Mouse (Mus musculus): Measurements from ENCODE around the gene Sumo3. TPM values are rescaled to one million over a fixed set of nuclear protein-coding genes. Genes with fewer than 3 reads are reported as not detected.

Sumo3 gene
- polyA plus RNA-seq, 1 experiment from 2014 or later, result 314 TPM

- Histone ChIP-seq H3K4me1 (replicated peaks; ENCODE audit: control insufficient read depth, insufficient read depth, low read length) (no peaks in the 10 kb centered on the region; the same call in 1 of the 2 replicates), H3K27ac (ENCODE audit: low read depth) (no peak overlapping the region), H3K36me3 (ENCODE audit: control insufficient read depth, insufficient read depth, low read length) (peaks cover 83% of the 10 kb centered on the region), H3K4me3 (ENCODE audit: low read depth, low read length) (no peak overlapping the region), H3K27me3 (replicated peaks; ENCODE audit: control insufficient read depth, insufficient read depth, low read length) (no peaks in the 10 kb centered on the region), H3K9me3 (ENCODE audit: control insufficient read depth, low read length) (no peaks in the 10 kb centered on the region), H3K4me2 (ENCODE audit: low read length) (no peak overlapping the region), H3K9ac (ENCODE audit: low read length) (no peak overlapping the region)
- ATAC-seq (replicated peaks; ENCODE audit: low FRiP score, low TSS enrichment, low read depth) (no peak), DNase-seq (ENCODE audit: low spot score) (no peak)
- 87% methylated on average over 7 of the region's 7 CpGs for WGBS
Observed at GRCm38 (mm10) chr10:77636234-77636922, 30.5 kb downstream of the Sumo3 start.

DNA sequence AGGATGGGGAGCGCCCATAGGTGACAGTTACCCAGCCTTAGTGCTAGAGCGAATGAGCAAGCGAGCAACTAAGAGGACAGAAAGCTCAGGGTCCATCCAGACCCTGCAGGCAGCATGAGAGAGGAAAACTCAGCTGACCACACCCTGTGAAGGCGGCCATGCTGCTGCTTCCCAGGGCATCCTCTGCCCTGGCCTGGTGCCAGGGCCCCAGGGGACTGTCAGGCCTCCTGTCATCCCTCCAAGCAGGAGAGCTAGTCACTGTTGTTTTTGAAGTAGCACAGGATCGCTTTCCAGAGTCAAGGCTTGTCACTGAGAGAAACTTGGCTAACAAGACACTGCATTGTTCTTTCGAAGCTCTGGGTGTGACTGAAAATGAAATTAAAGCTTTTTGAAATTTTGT, 33.1 kb downstream of the Sumo3 start:
- ATAC-seq (replicated peaks; ENCODE audit: low FRiP score, low TSS enrichment, low read depth), result no peak
- Histone ChIP-seq H3K4me3 (ENCODE audit: low read depth, low read length) (no peak overlapping the region), H3K36me3 (ENCODE audit: control insufficient read depth, insufficient read depth, low read length) (peaks cover 81% of the 10 kb centered on the region), H3K4me2 (ENCODE audit: low read length) (no peak overlapping the region), H3K27ac (ENCODE audit: low read depth) (no peak overlapping the region), H3K9ac (ENCODE audit: low read length) (no peak overlapping the region), H3K4me1 (replicated peaks; ENCODE audit: control insufficient read depth, insufficient read depth, low read length) (no peaks in the 10 kb centered on the region; the same call in 1 of the 2 replicates), H3K27me3 (replicated peaks; ENCODE audit: control insufficient read depth, insufficient read depth, low read length) (no peaks in the 10 kb centered on the region), H3K9me3 (ENCODE audit: control insufficient read depth, low read length) (no peaks in the 10 kb centered on the region)
- DNase-seq (ENCODE audit: low spot score), result no peak
- 83% methylated on average over 6 of the region's 6 CpGs for WGBS

GRCm38 (mm10) chr10:77643160-77643559, 37.3 kb downstream of the Sumo3 start:
- no peaks in the 10 kb centered on the region for H3K4me1 ChIP-seq (replicated peaks; ENCODE audit: control insufficient read depth, insufficient read depth, low read length)
- H3K4me3 ChIP-seq (ENCODE audit: low read depth, low read length), result no peak overlapping the region
- WGBS, result 80% methylated on average over 7 of the region's 7 CpGs
- no peaks in the 10 kb centered on the region for H3K9me3 ChIP-seq (ENCODE audit: control insufficient read depth, low read length)
- H3K36me3 ChIP-seq (ENCODE audit: control insufficient read depth, insufficient read depth, low read length), result peaks cover 70% of the 10 kb centered on the region
- H3K9ac ChIP-seq (ENCODE audit: low read length), result no peak overlapping the region
- no peak for ATAC-seq (replicated peaks; ENCODE audit: low FRiP score, low TSS enrichment, low read depth)
- H3K27ac ChIP-seq (ENCODE audit: low read depth), result no peak overlapping the region
- no peak for DNase-seq (ENCODE audit: low spot score)
- no peaks in the 10 kb centered on the region for H3K27me3 ChIP-seq (replicated peaks; ENCODE audit: control insufficient read depth, insufficient read depth, low read length)
- H3K4me2 ChIP-seq (ENCODE audit: low read length), result no peak overlapping the region

DNA sequence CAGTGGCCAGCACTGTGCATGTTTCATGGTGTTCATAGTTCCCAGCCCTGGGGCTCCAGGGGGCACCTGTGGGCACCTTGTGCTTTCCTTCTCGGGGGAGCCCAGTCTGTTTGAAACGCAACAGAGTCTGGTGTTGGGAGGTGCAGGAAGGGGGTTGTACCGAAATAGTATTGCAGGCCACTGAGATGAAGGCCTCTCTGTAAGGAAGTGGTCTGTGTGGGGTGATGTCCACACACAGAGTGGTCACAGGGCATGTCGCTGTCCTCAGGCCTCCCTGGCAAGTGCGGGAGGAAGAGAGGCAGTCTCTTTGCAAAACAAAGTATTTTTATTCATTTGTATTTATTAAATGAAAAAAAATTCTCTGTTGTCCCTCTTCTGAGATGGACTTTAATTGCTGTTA, 39.7 kb downstream of the Sumo3 start:
- no peak overlapping the region for H3K4me2 ChIP-seq (ENCODE audit: low read length)
- H3K36me3 ChIP-seq (ENCODE audit: control insufficient read depth, insufficient read depth, low read length), result peaks cover 58% of the 10 kb centered on the region
- no peak overlapping the region for H3K9ac ChIP-seq (ENCODE audit: low read length)
- no peaks in the 10 kb centered on the region for H3K27me3 ChIP-seq (replicated peaks; ENCODE audit: control insufficient read depth, insufficient read depth, low read length)
- WGBS, result 84% methylated on average over 5 of the region's 5 CpGs
- H3K27ac ChIP-seq (ENCODE audit: low read depth), result no peak overlapping the region
- H3K9me3 ChIP-seq (ENCODE audit: control insufficient read depth, low read length), result no peaks in the 10 kb centered on the region
- no peak for ATAC-seq (replicated peaks; ENCODE audit: low FRiP score, low TSS enrichment, low read depth)
- no peak overlapping the region for H3K4me3 ChIP-seq (ENCODE audit: low read depth, low read length)
- DNase-seq (ENCODE audit: low spot score), result no peak
- no peaks in the 10 kb centered on the region for H3K4me1 ChIP-seq (replicated peaks; ENCODE audit: control insufficient read depth, insufficient read depth, low read length)

- no peaks in the 10 kb centered on the region for H3K9me3 ChIP-seq (ENCODE audit: control insufficient read depth, low read length)
- H3K4me2 ChIP-seq (ENCODE audit: low read length), result no peak overlapping the region
- no peak overlapping the region for H3K27ac ChIP-seq (ENCODE audit: low read depth)
- no peak overlapping the region for H3K4me3 ChIP-seq (ENCODE audit: low read depth, low read length)
- no peaks in the 10 kb centered on the region for H3K27me3 ChIP-seq (replicated peaks; ENCODE audit: control insufficient read depth, insufficient read depth, low read length)
- no peaks in the 10 kb centered on the region for H3K4me1 ChIP-seq (replicated peaks; ENCODE audit: control insufficient read depth, insufficient read depth, low read length)
- no peak for ATAC-seq (replicated peaks; ENCODE audit: low FRiP score, low TSS enrichment, low read depth)
- DNase-seq (ENCODE audit: low spot score), result no peak
- 88% methylated on average over 1 of the region's 1 CpGs for WGBS
- H3K36me3 ChIP-seq (ENCODE audit: control insufficient read depth, insufficient read depth, low read length), result peaks cover 42% of the 10 kb centered on the region
- H3K9ac ChIP-seq (ENCODE audit: low read length), result no peak overlapping the region
Observed at GRCm38 (mm10) chr10:77647461-77647860, 41.6 kb downstream of the Sumo3 start.

- Histone ChIP-seq H3K4me1 (replicated peaks; ENCODE audit: control insufficient read depth, insufficient read depth, low read length) (no peaks in the 10 kb centered on the region), H3K27ac (ENCODE audit: low read depth) (no peak overlapping the region), H3K9me3 (ENCODE audit: control insufficient read depth, low read length) (no peaks in the 10 kb centered on the region), H3K4me3 (ENCODE audit: low read depth, low read length) (no peak overlapping the region), H3K9ac (ENCODE audit: low read length) (no peak overlapping the region), H3K27me3 (replicated peaks; ENCODE audit: control insufficient read depth, insufficient read depth, low read length) (no peaks in the 10 kb centered on the region), H3K4me2 (ENCODE audit: low read length) (no peak overlapping the region), H3K36me3 (ENCODE audit: control insufficient read depth, insufficient read depth, low read length) (peaks cover 38% of the 10 kb centered on the region)
- DNase-seq (ENCODE audit: low spot score) (no peak), ATAC-seq (replicated peaks; ENCODE audit: low FRiP score, low TSS enrichment, low read depth) (no peak)
- WGBS, result 86% methylated on average over 8 of the region's 8 CpGs
Observed at GRCm38 (mm10) chr10:77647901-77648300, 42.0 kb downstream of the Sumo3 start.

DNA sequence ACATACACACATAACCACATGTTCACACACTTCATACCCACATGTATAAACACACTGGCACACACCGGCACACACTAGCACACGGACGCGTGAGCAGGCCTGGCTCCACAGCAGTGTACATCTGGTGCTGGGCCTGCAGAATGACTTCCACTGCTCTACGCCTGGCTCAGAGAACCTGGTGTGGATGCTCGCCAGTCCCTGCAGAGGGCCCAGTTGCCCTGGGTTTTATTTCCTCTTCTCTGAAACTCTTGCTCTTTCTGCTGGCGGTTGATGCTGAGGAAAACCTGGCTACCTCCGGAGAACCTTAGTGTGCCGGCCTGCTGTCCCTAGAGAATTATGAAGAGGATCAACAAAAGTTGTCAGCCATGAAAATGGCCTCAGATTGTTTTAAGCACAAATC, 46.1 kb downstream of the Sumo3 start:
- ATAC-seq (replicated peaks; ENCODE audit: low FRiP score, low TSS enrichment, low read depth) (no peak), DNase-seq (ENCODE audit: low spot score) (no peak)
- Histone ChIP-seq H3K9ac (ENCODE audit: low read length) (no peak overlapping the region), H3K36me3 (ENCODE audit: control insufficient read depth, insufficient read depth, low read length) (no peaks in the 10 kb centered on the region), H3K9me3 (ENCODE audit: control insufficient read depth, low read length) (no peaks in the 10 kb centered on the region), H3K4me1 (replicated peaks; ENCODE audit: control insufficient read depth, insufficient read depth, low read length) (no peaks in the 10 kb centered on the region), H3K27me3 (replicated peaks; ENCODE audit: control insufficient read depth, insufficient read depth, low read length) (no peaks in the 10 kb centered on the region), H3K4me3 (ENCODE audit: low read depth, low read length) (no peak overlapping the region), H3K4me2 (ENCODE audit: low read length) (no peak overlapping the region), H3K27ac (ENCODE audit: low read depth) (no peak overlapping the region)
- WGBS, result 87% methylated on average over 9 of the region's 9 CpGs

GRCm38 (mm10) chr10:77658286-77658994, 52.5 kb downstream of the Sumo3 start:
- Histone ChIP-seq H3K36me3 (ENCODE audit: control insufficient read depth, insufficient read depth, low read length) (no peaks in the 10 kb centered on the region), H3K9ac (ENCODE audit: low read length) (no peak overlapping the region), H3K27me3 (replicated peaks; ENCODE audit: control insufficient read depth, insufficient read depth, low read length) (no peaks in the 10 kb centered on the region), H3K4me3 (ENCODE audit: low read depth, low read length) (no peak overlapping the region), H3K9me3 (ENCODE audit: control insufficient read depth, low read length) (no peaks in the 10 kb centered on the region), H3K27ac (ENCODE audit: low read depth) (no peak overlapping the region), H3K4me1 (replicated peaks; ENCODE audit: control insufficient read depth, insufficient read depth, low read length) (peaks cover 4% of the 10 kb centered on the region; the same call in 1 of the 2 replicates), H3K4me2 (ENCODE audit: low read length) (no peak overlapping the region)
- WGBS, result 54% methylated on average over 15 of the region's 15 CpGs
- DNase-seq (ENCODE audit: low spot score) (no peak), ATAC-seq (replicated peaks; ENCODE audit: low FRiP score, low TSS enrichment, low read depth) (no peak)
